Mouse (Mus musculus): ENCODE measurements around the gene Mau2.

GRCm38 (mm10) chr8:69995776-69996588 lies 46.6 kb downstream of the Mau2 start, which contains the start of gene Gatad2a:
- peak; percentile 72 for TF ChIP-seq POLR2A (IDR thresholded peaks at IDR 0.05; ENCODE audit: control insufficient read depth, low read depth, low read length)
- TF ChIP-seq CTCF (IDR thresholded peaks at IDR 0.05; ENCODE audit: control insufficient read depth, insufficient read depth, insufficient replicate concordance, low read depth, low read length), result no peak
